Mouse (Mus musculus) limb, embryonic 13.5 days (tissue): ENCODE results near the gene Ecpas. TPM values are rescaled to one million over a fixed set of nuclear protein-coding genes. Genes with fewer than 3 reads are reported as not detected.
A peak's percentile ranks its signal among the peaks of the same experiment; 100 is the strongest.

Experiments used
- ATAC-seq: fragments of 200-750 bp; cut with Nextera tagmentation; 2 replicates; pipeline ENCODE4 v1.8.0; 2017; ENCODE audit warnings: low read depth, moderate number of reproducible peaks, moderate TSS enrichment; ENCODE audit not compliant: low FRiP score
- H3K27ac ChIP-seq: fragments of 300-500 bp; sonication (generic); 2 replicates; pipeline ENCODE4 v1.5.1; 2015; ENCODE audit warnings: inconsistent platforms, mild to moderate bottlenecking, moderate library complexity
- H3K27me3 ChIP-seq: fragments of 300-500 bp; sonication (generic); 2 replicates; pipeline ENCODE4 v1.6.1; 2015; ENCODE audit warnings: mild to moderate bottlenecking, inconsistent platforms
- H3K36me3 ChIP-seq: fragments of 300-500 bp; sonication (generic); 2 replicates; pipeline ENCODE4 v1.6.1; 2015; ENCODE audit warnings: inconsistent platforms, mild to moderate bottlenecking, moderate library complexity
- H3K4me1 ChIP-seq: fragments of 300-500 bp; sonication (generic); 2 replicates; pipeline ENCODE4 v1.6.1; 2015; ENCODE audit warnings: inconsistent platforms
- H3K4me2 ChIP-seq: fragments of 300-500 bp; sonication (generic); replicated peaks from 2 replicates; pipeline ENCODE4 v1.6.1; 2015; ENCODE audit warnings: inconsistent platforms, mild to moderate bottlenecking, moderate library complexity
- H3K4me3 ChIP-seq: fragments of 300-500 bp; sonication (generic); 2 replicates; pipeline ENCODE4 v1.5.1; 2015; ENCODE audit warnings: moderate library complexity, mild to moderate bottlenecking, inconsistent platforms
- H3K9ac ChIP-seq: fragments of 300-500 bp; sonication (generic); 2 replicates; pipeline ENCODE4 v1.6.1; 2015; ENCODE audit warnings: mild to moderate bottlenecking, inconsistent platforms
- H3K9me3 ChIP-seq: fragments of 300-500 bp; sonication (generic); 2 replicates; pipeline ENCODE4 v1.6.1; 2016; ENCODE audit warnings: inconsistent platforms
- WGBS: fragments of 180-500 bp; shearing (Covaris S2); methylation state at CpG from one replicate; pipeline ENCODE4 v1.1.7; 2015; 5-methylcytosine and 5-hydroxymethylcytosine counted together
- polyA plus RNA-seq: library from polyadenylated mRNA; unstranded; fragments of >200 nt; fragmentation: Nextera tagmentation; extraction: Ambion mirVana; gene quantifications from 2 replicates; pipeline ENCODE4 v1.2.1, GENCODE M21; 2015

Ecpas gene
- polyA plus RNA-seq, 1 experiment from 2014 or later: 31.6 TPM

GRCm38 (mm10) chr4:58787616-58788015 is 124.9 kb downstream of the Ecpas start, which contains the start of gene Olfr267:
TSS of gene Olfr267 (minus strand) at chr4:58787716.
- H3K27ac ChIP-seq: no peak within 1 kb of the TSS
- H3K27me3 ChIP-seq: no peaks in the 10 kb centered on the region
- H3K4me2 ChIP-seq: no peak within 1 kb of the TSS
- ATAC-seq: no peak
- no peaks in the 10 kb centered on the region for H3K9me3 ChIP-seq
- H3K36me3 ChIP-seq: no peaks in the 10 kb centered on the region
- H3K4me1 ChIP-seq: no peaks in the 10 kb centered on the region
- H3K4me3 ChIP-seq: no peak within 1 kb of the TSS
- H3K9ac ChIP-seq: no peak within 1 kb of the TSS

- H3K27ac ChIP-seq: no peak overlapping the region
- no peak overlapping the region for H3K4me3 ChIP-seq
- no peaks in the 10 kb centered on the region for H3K4me1 ChIP-seq
- no peaks in the 10 kb centered on the region for H3K9me3 ChIP-seq
- no peaks in the 10 kb centered on the region for H3K27me3 ChIP-seq
- no peak overlapping the region for H3K4me2 ChIP-seq
- ATAC-seq: no peak
- 84% methylated on average over 3 of the region's 3 CpGs for WGBS
- H3K36me3 ChIP-seq: no peaks in the 10 kb centered on the region
- no peak overlapping the region for H3K9ac ChIP-seq
These were observed 125.9 kb downstream of the Ecpas start for GRCm38 (mm10) chr4:58786659-58787058.

DNA sequence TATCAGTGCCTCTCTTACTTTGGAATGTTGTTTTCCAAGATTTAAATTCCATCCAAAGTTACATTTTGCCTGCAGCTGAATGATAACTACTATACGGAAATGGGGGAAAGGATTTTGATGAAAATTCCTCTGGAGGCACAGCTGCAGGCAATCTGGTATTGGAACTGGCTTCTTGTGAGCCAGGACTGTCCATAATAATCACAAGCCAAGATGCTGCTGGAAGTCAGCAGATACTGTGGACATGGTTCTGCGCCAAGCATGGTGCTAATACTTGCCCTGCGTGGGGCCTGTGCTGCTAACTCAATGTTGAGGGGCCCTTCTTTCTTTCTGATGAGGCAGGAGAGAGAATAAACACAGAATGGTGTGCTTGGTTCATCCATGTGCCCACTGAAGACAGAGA is 149.1 kb downstream of the Ecpas start:
- Histone ChIP-seq H3K4me3 (no peak overlapping the region), H3K27me3 (no peaks in the 10 kb centered on the region), H3K9ac (no peak overlapping the region), H3K36me3 (no peaks in the 10 kb centered on the region), H3K4me2 (no peak overlapping the region), H3K4me1 (0 out of 2 replicates have a peak, but pooled peaks cover 5% of the 10 kb centered on the region), H3K9me3 (no peaks in the 10 kb centered on the region), H3K27ac (no peak overlapping the region)
- no peak for ATAC-seq
- WGBS: 74% methylated on average over 3 of the region's 3 CpGs

- WGBS: 47% methylated on average over 2 of the region's 2 CpGs
- Histone ChIP-seq H3K9ac (no peak overlapping the region), H3K4me3 (no peak overlapping the region), H3K4me1 (peaks cover 15% of the 10 kb centered on the region; the same call in 1 of the 2 replicates), H3K27me3 (no peaks in the 10 kb centered on the region), H3K36me3 (no peaks in the 10 kb centered on the region), H3K27ac (no peak overlapping the region), H3K9me3 (no peaks in the 10 kb centered on the region), H3K4me2 (peak overlapping the region; percentile 48)
- peak; percentile 36; the same call in 1 of the 2 replicates for ATAC-seq
These were observed 163.0 kb downstream of the Ecpas start for GRCm38 (mm10) chr4:58749510-58749909.

DNA sequence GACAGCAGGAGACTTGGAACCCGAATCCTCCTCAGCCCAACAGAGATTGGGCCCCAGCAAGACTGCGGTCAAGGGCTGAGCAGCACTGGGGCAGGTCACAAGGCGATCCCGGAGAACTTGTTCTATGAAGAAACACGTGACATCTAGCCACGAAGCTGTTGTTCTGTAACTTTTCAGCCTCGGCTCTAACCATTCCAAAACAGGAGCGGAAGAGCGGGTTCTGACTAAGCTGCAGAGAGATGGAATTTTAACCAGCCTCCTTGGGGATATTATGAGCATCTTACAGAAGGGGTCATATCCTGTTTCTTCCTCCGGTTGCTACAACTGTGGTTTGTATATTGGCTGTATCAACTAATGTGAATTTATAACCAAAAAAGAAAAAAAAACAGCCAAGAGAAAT is 163.4 kb downstream of the Ecpas start:
- Histone ChIP-seq H3K36me3 (no peaks in the 10 kb centered on the region), H3K9ac (0 out of 2 replicates have a peak overlapping the region, but pooled peaks have one; percentile 45), H3K4me3 (no peak overlapping the region), H3K27ac (peak overlapping the region; percentile 77; the same call in 1 of the 2 replicates), H3K4me2 (peak overlapping the region; percentile 48), H3K4me1 (peaks cover 15% of the 10 kb centered on the region; the same call in 1 of the 2 replicates), H3K9me3 (no peaks in the 10 kb centered on the region), H3K27me3 (no peaks in the 10 kb centered on the region)
- ATAC-seq: peak; percentile 69
- WGBS: 27% methylated on average over 10 of the region's 10 CpGs

Other genes with a start within 250 kb of the Ecpas start
- not detected in 2 replicates for gene Olfr267, start 125.0 kb downstream of the Ecpas start, polyA plus RNA-seq
- 1.1 and 1.2 TPM in 2 replicates for gene Zkscan16, start 30.9 kb upstream of the Ecpas start, polyA plus RNA-seq
- gene Ptgr1, start 74.4 kb upstream of the Ecpas start, polyA plus RNA-seq: 23.8 and 25.5 TPM in 2 replicates
- 15.7 and 16.6 TPM in 2 replicates for gene Dnajc25, start 82.3 kb upstream of the Ecpas start, polyA plus RNA-seq
- 19.3 and 20.3 TPM in 2 replicates for gene Gm20503, start 90.5 kb upstream of the Ecpas start, polyA plus RNA-seq
- gene Gng10, start 122.3 kb upstream of the Ecpas start, polyA plus RNA-seq: 193 and 195 TPM in 2 replicates
- gene AI481877, start 226.2 kb upstream of the Ecpas start, polyA plus RNA-seq: not detected in 2 replicates